Mouse (Mus musculus) MEL (cell line): ENCODE measurements around the gene Slc25a1. TPM values are rescaled to one million over a fixed set of nuclear protein-coding genes. Genes with fewer than 3 reads are reported as not detected.

Source experiments
- DNase-seq: peaks from one replicate; pipeline ENCODE4 v3.0.0; 2011; ENCODE audit warnings: low read depth, low spot score
- H3K27ac ChIP-seq: 2 replicates; pipeline ENCODE4 v1.5.1; 2012; ENCODE audit warnings: low read depth, mild to moderate bottlenecking, control low read depth, low read length, moderate library complexity; ENCODE audit not compliant: control insufficient read depth
- H3K27me3 ChIP-seq, 2 experiments: fragments of 150-350 bp in 1 of 2; sonication (generic) in 1 of 2; 2 replicates each; pipeline ENCODE4 v1.6.1; 2012; ENCODE audit warnings: low read length in 2 of 2, mild to moderate bottlenecking in 2 of 2, improper control_type of control experiment in 1 of 2, moderate library complexity in 1 of 2; ENCODE audit not compliant: insufficient read depth in 2 of 2, control insufficient read depth in 1 of 2
- H3K36me3 ChIP-seq, 2 experiments: 2 replicates each; pipeline ENCODE4 v1.6.1; 2012 to 2014; ENCODE audit warnings: low read length in 2 of 2, improper control_type of control experiment in 1 of 2, inconsistent platforms in 1 of 2, mild to moderate bottlenecking in 1 of 2; ENCODE audit not compliant: insufficient read depth in 2 of 2, control insufficient read depth in 1 of 2
- H3K4me1 ChIP-seq, 2 experiments: fragments of 150-350 bp in 1 of 2; sonication (generic) in 1 of 2; 2 replicates each; pipeline ENCODE4 v1.6.1; 2012; ENCODE audit warnings: low read length in 2 of 2, improper control_type of control experiment in 1 of 2, mild to moderate bottlenecking in 1 of 2; ENCODE audit not compliant: insufficient read depth in 2 of 2, control insufficient read depth in 1 of 2
- H3K4me3 ChIP-seq, 2 experiments: fragments of 150-350 bp in 1 of 2; sonication (generic) in 1 of 2; 2 replicates each; pipeline ENCODE4 v1.5.1; 2012; ENCODE audit warnings: low read depth in 2 of 2, low read length in 2 of 2, mild to moderate bottlenecking in 2 of 2, moderate library complexity in 2 of 2, control low read depth in 1 of 2, improper control_type of control experiment in 1 of 2; ENCODE audit not compliant: control insufficient read depth in 1 of 2, insufficient read depth in 1 of 2
- H3K79me2 ChIP-seq: 2 replicates; pipeline ENCODE4 v1.6.1; 2012; ENCODE audit warnings: mild to moderate bottlenecking, low read length, moderate library complexity; ENCODE audit not compliant: control insufficient read depth, poor library complexity, insufficient read depth
- H3K9ac ChIP-seq: 2 replicates; pipeline ENCODE4 v1.6.1; 2012; ENCODE audit warnings: low read depth, mild to moderate bottlenecking, control low read depth, low read length, moderate library complexity; ENCODE audit not compliant: control insufficient read depth, poor library complexity, severe bottlenecking
- H3K9me3 ChIP-seq: fragments of 150-350 bp; sonication (generic); replicated peaks from 2 replicates; pipeline ENCODE4 v1.6.1; 2012; ENCODE audit warnings: mild to moderate bottlenecking, low read length, improper control_type of control experiment, moderate library complexity; ENCODE audit not compliant: insufficient read depth
- CHD1 ChIP-seq: IDR thresholded peaks from 2 replicates; pipeline ENCODE4 v1.6.1; 2012; ENCODE audit warnings: low read depth, mild to moderate bottlenecking, inconsistent platforms, low read length, improper control_type of control experiment
- CHD2 ChIP-seq: IDR thresholded peaks from 2 replicates; pipeline ENCODE4 v1.6.1; 2011; ENCODE audit warnings: low read length, improper control_type of control experiment
- HCFC1 ChIP-seq: IDR thresholded peaks from 2 replicates; pipeline ENCODE4 v1.6.1; 2012; ENCODE audit warnings: low read depth, mild to moderate bottlenecking, inconsistent platforms, low read length, improper control_type of control experiment, moderate library complexity
- JUND ChIP-seq: IDR thresholded peaks from 2 replicates; pipeline ENCODE4 v1.6.1; 2011; ENCODE audit warnings: low read depth, mild to moderate bottlenecking, improper control_type of control experiment, low read length
- KAT2A ChIP-seq: conservative IDR thresholded peaks from 2 replicates; pipeline ENCODE4 v1.6.1; 2012; ENCODE audit warnings: low read depth, low read length, improper control_type of control experiment, inconsistent platforms
- MAFK ChIP-seq: IDR thresholded peaks from 2 replicates; pipeline ENCODE4 v1.6.1; 2011; ENCODE audit warnings: low read depth, mild to moderate bottlenecking, low read length, improper control_type of control experiment, borderline replicate concordance
- MAX ChIP-seq: IDR thresholded peaks from 2 replicates; pipeline ENCODE4 v1.6.1; 2011; ENCODE audit warnings: low read length, improper control_type of control experiment
- MYB ChIP-seq: IDR thresholded peaks from 2 replicates; pipeline ENCODE4 v1.6.1; 2011; ENCODE audit warnings: mild to moderate bottlenecking, low read depth, low read length, improper control_type of control experiment
- MYC ChIP-seq: IDR thresholded peaks from 2 replicates; pipeline ENCODE4 v1.6.1; 2011; ENCODE audit warnings: low read depth, mild to moderate bottlenecking, low read length, improper control_type of control experiment, moderate library complexity
- NELFE ChIP-seq: IDR thresholded peaks from 2 replicates; pipeline ENCODE4 v1.6.1; 2011; ENCODE audit warnings: low read depth, low read length, improper control_type of control experiment
- NRF1 ChIP-seq: IDR thresholded peaks from 2 replicates; pipeline ENCODE4 v1.6.1; 2014; ENCODE audit warnings: low read depth, mild to moderate bottlenecking, inconsistent platforms, low read length, improper control_type of control experiment, moderate library complexity; ENCODE audit not compliant: poor library complexity, insufficient read depth, severe bottlenecking
- POLR2AphosphoS2 ChIP-seq: IDR thresholded peaks from 2 replicates; pipeline ENCODE4 v1.6.1; 2011; ENCODE audit warnings: low read length, improper control_type of control experiment
- POLR2AphosphoS5 ChIP-seq: IDR thresholded peaks from 2 replicates; pipeline ENCODE4 v1.6.1; 2012; ENCODE audit warnings: low read depth, borderline replicate concordance, mild to moderate bottlenecking, inconsistent platforms, low read length, moderate library complexity, mixed read lengths
- RAD21 ChIP-seq: IDR thresholded peaks from 2 replicates; pipeline ENCODE4 v1.6.1; 2011; ENCODE audit warnings: mild to moderate bottlenecking, low read depth, low read length, improper control_type of control experiment
- SIN3A ChIP-seq: IDR thresholded peaks from 2 replicates; pipeline ENCODE4 v1.6.1; 2012; ENCODE audit warnings: low read length, improper control_type of control experiment, inconsistent platforms
- TAL1 ChIP-seq: IDR thresholded peaks from 2 replicates; pipeline ENCODE4 v1.6.1; 2012; ENCODE audit warnings: mild to moderate bottlenecking, inconsistent platforms, low read length, moderate library complexity, mixed read lengths
- TBP ChIP-seq: IDR thresholded peaks from 2 replicates; pipeline ENCODE4 v1.8.0; 2011; ENCODE audit warnings: low read depth, low read length, improper control_type of control experiment
- USF1 ChIP-seq: IDR thresholded peaks from 2 replicates; pipeline ENCODE4 v1.6.1; 2014; ENCODE audit warnings: low read depth, mild to moderate bottlenecking, inconsistent platforms, low read length, improper control_type of control experiment, moderate library complexity
- ZC3H11A ChIP-seq: IDR thresholded peaks from 2 replicates; pipeline ENCODE4 v1.6.1; 2012; ENCODE audit warnings: low read depth, mild to moderate bottlenecking, inconsistent platforms, low read length, improper control_type of control experiment
- ZKSCAN1 ChIP-seq: IDR thresholded peaks from 2 replicates; pipeline ENCODE4 v1.6.1; 2012; ENCODE audit warnings: low read depth, mild to moderate bottlenecking, inconsistent platforms, low read length, improper control_type of control experiment, moderate library complexity
- ZMIZ1 ChIP-seq: IDR thresholded peaks from 2 replicates; pipeline ENCODE4 v1.6.1; 2012; ENCODE audit warnings: low read depth, mild to moderate bottlenecking, inconsistent platforms, low read length, improper control_type of control experiment, moderate library complexity
- ZNF384 ChIP-seq: IDR thresholded peaks from 2 replicates; pipeline ENCODE4 v1.6.1; 2012; ENCODE audit warnings: low read depth, mild to moderate bottlenecking, inconsistent platforms, low read length, improper control_type of control experiment
- polyA plus RNA-seq, 2 experiments: library from polyadenylated mRNA; stranded (reverse) in 1 of 2; unstranded in 1 of 2; fragments of >175 nt in 1 of 2; fragments of >200 nt in 1 of 2; gene quantifications; 2 replicates each; pipeline versions ENCODE4 v1.2.1 to v1.2.4; 2012; ENCODE audit warnings: low replicate concordance in 2 of 2, low read depth in 1 of 2; ENCODE audit not compliant: insufficient read length in 2 of 2, insufficient read depth in 1 of 2, missing spikeins in 1 of 2
- total RNA-seq: library from RNA; depleted of rRNA; stranded (reverse); fragments of 300-350 nt; gene quantifications from 2 replicates; pipeline ENCODE4 v1.2.3, GENCODE M21; 2012

Slc25a1 gene
- total and polyA plus RNA-seq, 3 experiments, result 114 to 184 TPM; not detected in 1

DNA sequence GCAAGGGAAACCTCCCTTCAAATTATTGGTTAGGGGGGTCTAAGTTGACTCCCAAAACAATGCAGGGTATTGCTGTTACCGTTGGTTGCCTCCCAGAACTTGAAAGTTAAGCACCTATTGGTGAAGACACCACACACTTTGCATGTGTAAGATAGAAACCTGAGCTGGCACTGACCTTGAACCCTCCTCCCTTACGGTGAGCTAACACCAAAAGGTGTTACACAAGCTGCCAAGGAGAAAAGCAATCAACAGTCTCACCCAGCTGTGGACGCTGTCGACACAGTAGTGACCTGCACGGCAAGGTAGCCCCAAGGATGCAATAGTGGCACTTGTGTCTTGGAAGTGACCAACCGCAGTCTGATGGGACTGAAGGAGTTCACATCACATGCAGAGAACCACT, 43.9 kb downstream of the Slc25a1 start:
- no peaks in the 10 kb centered on the region for H3K27me3 ChIP-seq
- TF ChIP-seq CHD2 (no peak), POLR2AphosphoS5 (no peak), MAX (no peak), HCFC1 (no peak), KAT2A (no peak)
- H3K4me3 ChIP-seq, result no peak overlapping the region
- no peak for DNase-seq
- H3K9ac ChIP-seq, result no peak overlapping the region
- H3K9me3 ChIP-seq, result no peaks in the 10 kb centered on the region
- H3K79me2 ChIP-seq, result peaks cover 43% of the 10 kb centered on the region
- peaks cover 0 to 4% of the 10 kb centered on the region in 2 experiments; a peak in 1 of 4 replicates for H3K4me1 ChIP-seq
- peaks cover 0 to 4% of the 10 kb centered on the region in 2 experiments; a peak in 3 of 4 replicates for H3K36me3 ChIP-seq
- no peak overlapping the region for H3K27ac ChIP-seq

DNA sequence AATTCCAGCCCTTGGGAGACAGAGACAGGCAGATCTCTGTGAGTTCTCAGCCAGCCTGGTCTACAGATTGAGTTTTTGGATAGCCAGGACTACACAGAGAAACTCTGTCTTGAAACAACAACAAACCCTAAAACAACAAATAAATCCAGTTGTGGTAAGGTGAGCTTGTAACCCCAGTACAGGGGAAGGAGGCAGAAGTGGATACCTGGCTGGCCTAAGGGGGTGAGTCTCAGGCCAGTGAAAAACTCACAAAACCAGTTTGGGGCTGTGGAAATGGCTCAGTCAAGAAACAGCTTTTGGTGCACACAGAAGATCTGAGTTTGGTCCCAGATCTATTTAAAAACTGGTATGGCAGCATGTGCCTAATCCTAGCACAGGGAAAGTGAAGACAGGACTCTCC, 45.8 kb downstream of the Slc25a1 start:
- peaks cover 43% of the 10 kb centered on the region for H3K79me2 ChIP-seq
- H3K9ac ChIP-seq, result no peak overlapping the region
- H3K27me3 ChIP-seq, result no peaks in the 10 kb centered on the region
- H3K4me3 ChIP-seq, result no peak overlapping the region
- no peak overlapping the region for H3K27ac ChIP-seq
- DNase-seq, result no peak
- peaks cover 0 to 3% of the 10 kb centered on the region in 2 experiments; a peak in 3 of 4 replicates for H3K36me3 ChIP-seq
- TF ChIP-seq ZC3H11A (no peak), NELFE (no peak), MAFK (no peak), ZNF384 (no peak), RAD21 (no peak), ZKSCAN1 (no peak), CHD1 (no peak), CHD2 (no peak), SIN3A (no peak), TAL1 (no peak), HCFC1 (no peak), ZMIZ1 (no peak)
- peaks cover 0 to 4% of the 10 kb centered on the region in 2 experiments; a peak in 1 of 4 replicates for H3K4me1 ChIP-seq
- no peaks in the 10 kb centered on the region for H3K9me3 ChIP-seq

DNA sequence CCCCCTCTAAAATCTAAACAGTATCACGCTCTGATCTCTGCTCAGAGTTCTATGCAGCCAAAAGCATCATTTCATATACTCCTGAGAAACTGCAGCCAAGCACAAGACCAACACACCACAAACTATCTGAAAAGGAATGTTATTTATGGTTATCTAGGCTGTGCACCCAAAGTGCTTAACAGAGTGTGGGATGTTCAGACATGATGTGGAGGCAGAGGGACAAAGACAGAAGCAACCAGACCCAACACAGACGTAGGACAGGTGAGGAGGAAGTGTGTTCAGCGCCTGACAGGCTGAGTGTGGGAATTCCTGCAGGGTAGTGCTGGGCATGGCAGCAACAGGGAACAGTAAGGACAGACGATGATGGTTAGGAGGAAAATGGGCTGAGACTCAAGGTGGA, 48.4 kb downstream of the Slc25a1 start:
- Histone ChIP-seq H3K9me3 (no peaks in the 10 kb centered on the region), H3K27me3 (no peaks in the 10 kb centered on the region), H3K27ac (no peak overlapping the region), H3K4me1 (no peaks in the 10 kb centered on the region), H3K4me3 (no peak overlapping the region), H3K79me2 (peaks cover 27% of the 10 kb centered on the region), H3K9ac (no peak overlapping the region), H3K36me3 (no peaks in the 10 kb centered on the region; a peak in 2 of 4 replicates)
- no peak for DNase-seq
- TF ChIP-seq MYC (no peak), USF1 (no peak), POLR2AphosphoS2 (no peak), ZKSCAN1 (no peak), JUND (no peak), SIN3A (no peak), TBP (no peak), NRF1 (no peak), MYB (no peak)
